Mouse (Mus musculus): ENCODE measurements at regions not wholly inside any gene's neighbourhood (a gene's known extent, or its start where the extent isn't known, plus 50 kb on each side); places are given as distances from the start of the nearest gene placed in this dataset.
A peak's percentile ranks its signal among the peaks of the same experiment; 100 is the strongest.

DNA sequence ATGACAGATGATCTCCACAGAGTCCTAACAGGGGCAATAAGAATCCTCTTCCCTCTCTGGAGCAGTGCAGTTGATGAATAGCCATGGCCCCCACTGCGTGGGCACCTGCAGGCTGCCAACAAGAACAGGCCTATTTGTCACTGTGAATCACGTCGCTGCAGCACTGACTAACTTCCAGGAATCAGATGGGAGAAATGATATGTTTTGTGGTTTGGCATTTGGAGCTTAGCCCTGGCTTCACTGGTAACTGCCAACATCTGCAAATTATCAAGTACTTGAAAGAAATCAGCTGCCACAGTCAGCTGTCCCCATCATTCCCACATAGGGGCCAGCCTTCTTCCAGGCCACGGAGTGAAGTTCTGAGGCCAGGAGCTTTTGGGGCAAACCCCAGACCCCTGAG is 142.8 kb downstream of the Ets2 start:
- DNase-seq (ENCODE audit: low read depth, low spot score): peak; percentile 83

DNA sequence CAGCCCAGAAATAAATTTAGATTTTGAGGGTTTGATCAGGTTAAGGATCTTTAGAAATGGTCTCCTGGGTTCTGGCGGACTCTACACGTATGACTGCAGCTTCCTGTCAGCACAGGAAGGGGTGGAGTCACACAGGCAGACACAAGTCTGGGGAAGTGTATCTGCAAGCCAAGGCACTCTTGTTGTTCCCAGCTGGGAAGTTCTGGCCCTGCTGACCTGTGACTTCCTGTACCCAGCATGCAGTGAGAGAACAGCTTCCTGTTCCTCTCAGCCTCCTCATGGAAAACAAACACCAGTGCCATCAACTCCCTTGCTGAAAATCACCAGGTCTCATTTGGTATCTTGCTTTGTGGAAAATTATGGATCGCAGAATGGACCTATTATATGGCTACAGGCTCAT is 140.9 kb downstream of the Ets2 start:
- DNase-seq (ENCODE audit: low read depth, low spot score): no peak

DNA sequence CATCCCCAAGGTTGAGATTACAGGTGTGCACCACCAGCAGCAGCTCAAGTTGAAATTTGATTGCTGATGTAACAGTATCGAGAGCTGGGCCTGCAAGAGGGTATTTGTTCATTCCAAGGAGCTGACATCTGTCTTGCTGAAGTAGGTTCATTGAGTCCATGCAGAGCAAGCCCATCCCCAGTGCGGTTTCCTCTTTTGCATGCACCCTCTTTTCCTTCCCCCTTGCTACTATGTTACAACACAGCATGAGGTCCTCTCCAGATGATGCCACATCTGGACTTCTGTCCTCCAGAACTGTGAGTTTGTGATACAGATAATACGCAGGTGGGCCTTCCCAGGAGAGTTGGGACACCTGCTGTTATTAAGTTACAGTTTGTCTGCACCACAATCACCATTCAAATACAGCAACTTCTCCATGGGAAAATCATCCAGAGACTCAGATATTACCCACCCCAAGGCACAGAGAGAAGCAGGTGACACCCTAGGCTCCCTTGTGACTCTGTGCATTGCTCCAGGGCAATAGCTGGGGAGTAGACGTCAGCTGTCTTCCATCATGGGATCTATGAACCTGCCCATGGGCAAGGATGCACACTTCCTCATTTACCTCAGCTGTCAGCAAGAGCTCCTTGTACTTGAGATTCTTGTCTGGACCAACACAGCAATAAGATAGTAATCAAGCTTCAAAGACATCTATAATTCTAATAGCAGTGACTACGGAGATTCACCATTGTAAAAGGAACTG is 137.8 kb downstream of the Ets2 start:
- DNase-seq (ENCODE audit: low read depth, low spot score): no peak

DNA sequence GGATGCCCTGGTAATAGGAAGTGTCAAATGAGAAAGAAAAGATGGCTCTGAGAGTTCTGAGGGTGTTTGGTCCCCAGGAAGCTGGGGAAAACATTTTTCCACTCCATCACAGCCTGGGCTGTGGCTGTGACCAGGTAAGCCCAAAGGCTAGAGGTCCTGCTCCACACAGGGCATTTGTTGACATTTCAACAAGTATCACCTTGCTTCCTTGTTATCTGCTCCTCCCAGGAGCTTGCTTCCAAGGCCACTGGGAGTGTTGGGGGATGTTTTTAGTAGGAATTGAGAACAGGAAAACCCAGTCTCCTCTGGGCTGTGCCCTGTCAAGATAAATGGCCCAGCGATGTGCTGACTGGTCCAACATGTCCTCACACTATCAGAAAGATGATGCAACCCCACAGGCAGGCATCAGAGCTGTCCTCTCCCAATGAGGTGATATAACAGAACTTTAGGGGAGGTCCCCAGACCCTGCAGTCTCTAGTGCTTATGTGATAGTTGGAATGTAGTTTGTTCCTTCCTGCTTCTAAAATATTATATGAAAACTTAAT is 137.1 kb downstream of the Ets2 start:
- no peak for DNase-seq (ENCODE audit: low read depth, low spot score)

DNA sequence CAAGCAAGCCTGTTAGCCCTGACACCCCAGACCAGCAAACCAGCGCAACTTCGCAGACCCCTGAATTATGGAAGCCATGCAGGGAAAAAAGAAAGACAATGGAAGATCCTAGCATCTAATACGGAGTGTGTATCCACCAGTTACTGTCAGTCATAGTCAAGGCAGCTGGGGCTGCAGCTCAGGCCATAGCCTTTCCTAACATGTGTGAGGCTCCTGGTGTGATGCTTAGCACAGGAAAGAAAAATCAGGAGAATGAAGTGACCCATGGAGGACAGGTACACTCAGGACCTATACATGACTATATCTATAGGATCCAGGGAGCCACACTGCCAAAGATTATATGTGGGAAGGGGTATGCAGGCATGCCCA is 136.6 kb downstream of the Ets2 start:
- DNase-seq (ENCODE audit: low read depth, low spot score): no peak

DNA sequence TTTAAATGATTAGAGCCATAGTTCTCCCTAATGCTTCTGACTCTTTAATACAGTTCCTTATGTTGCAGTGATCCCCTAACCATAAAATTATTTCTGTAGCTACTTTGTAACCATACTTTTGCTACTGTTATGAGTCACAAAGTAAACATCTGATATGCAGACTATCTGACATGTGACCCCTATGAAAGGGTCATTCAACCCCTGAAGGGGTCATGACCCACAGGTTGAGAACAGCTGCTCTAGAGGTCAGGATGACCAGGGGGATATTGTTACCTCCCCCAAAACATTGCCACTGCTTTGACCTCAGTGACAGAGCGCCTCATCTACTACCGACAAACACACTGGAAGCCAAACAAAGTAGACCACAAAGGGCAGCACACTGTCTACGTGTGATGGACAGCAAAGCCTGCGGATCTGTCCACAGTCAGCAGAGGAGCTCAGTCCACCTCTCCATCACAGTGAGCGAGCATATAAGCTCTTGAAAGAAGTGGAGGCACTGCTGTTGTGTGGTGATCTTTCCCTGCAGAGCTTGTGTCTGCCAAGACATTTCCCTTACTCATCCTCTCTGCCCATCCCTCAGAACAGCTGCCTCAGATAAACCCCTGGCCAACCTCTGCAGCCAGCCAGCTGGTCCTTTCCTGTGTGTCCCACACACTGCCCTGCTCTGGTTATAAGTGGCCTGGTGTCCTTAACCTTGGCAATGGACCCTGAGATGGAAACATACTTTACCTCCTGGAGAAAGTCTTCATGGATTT is 136.0 kb downstream of the Ets2 start:
- DNase-seq (ENCODE audit: low read depth, low spot score): no peak

DNA sequence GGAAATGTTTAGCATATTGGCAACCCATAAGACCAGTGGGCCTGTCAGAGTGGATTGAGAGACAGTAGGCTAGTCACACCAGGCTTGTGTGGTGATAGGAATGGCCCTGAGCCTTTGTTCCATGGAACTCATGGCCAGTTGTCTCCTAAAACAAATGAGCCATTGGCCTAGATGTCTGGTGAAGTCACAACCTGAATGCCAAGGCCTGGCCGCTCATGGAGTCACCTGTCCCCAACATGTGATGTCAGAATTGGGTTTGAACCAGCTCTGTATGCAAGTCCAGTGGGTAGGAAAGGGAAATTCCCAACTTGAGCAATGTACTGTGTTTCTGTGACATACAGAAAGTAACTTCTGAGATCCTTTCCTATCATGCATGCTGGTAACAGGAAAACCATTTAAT is 134.1 kb downstream of the Ets2 start:
- DNase-seq (ENCODE audit: low read depth, low spot score): no peak

DNA sequence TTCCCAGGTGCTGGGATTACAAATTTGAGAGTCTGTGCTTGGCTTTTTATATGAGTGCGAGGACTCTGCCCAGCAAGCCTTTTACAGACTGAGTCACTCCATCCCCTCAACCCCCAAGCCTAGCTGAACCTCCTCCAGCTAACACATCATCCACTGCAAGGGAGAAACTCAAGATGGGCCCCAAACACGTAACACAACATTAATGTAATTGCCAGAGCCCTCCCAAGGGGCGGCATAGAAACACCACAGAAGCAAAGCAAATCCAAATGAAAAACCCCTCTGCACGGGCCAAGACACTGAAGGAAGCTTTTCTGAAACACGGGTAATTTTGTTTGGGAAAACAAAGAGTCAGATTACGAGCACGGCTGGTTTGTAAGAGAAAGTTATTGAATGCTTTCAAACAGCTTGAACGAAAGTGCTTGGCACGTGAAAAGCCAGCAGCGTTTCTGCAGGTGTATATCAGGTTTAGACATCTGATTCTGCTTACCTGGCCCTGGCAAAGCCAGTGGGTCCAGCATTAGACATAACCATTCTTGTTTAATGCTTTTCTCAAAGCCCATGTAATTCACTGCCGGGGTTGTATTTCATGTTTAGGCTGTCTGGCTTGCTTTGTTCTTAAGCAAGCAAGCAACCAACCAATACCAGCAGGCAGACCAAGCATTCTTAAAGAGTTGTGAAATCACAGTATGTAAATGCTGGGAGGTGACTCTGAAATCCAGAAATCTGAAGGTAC is 132.8 kb downstream of the Ets2 start:
- DNase-seq (ENCODE audit: low read depth, low spot score): peak; percentile 60

DNA sequence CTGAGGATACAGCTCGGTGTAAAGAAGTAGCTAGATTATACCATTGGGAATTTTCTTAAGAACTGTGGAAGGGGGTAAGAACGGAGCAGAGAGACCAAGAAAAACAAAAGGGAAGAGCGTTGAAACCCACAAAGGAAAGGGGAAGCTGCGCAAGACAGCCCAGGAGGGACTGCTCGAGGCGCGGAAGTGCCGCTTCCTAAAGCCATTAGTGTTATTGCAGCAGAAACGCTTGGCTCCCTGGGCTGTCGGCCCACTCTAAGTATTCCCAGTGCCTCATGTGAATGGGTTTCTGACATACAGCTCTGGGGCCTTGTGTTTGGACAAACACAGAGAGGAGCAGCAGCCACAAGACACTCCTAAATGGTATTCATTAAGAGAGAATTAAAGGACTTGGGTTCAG is 131.6 kb downstream of the Ets2 start:
- DNase-seq (ENCODE audit: low read depth, low spot score): no peak

DNA sequence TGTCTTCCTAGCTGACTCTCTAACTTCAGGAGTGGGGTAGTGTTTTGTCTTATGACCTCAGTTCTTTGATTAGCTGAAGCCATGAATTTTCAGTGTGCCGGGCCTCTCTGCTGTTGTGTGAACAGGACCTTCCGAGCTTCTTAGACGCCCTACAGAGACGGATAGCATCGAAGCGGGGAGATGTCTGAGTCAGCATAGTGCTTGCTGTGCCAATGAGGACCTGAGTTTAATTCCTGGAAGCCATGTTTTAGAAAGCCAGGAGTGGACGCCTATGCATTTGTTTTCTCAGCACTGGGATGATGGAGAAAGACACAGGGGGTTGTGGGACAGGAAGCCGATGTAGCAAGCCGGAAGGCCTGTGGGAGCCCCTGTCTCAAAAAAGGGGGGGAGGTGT is 130.5 kb downstream of the Ets2 start:
- no peak for DNase-seq (ENCODE audit: low read depth, low spot score)

DNA sequence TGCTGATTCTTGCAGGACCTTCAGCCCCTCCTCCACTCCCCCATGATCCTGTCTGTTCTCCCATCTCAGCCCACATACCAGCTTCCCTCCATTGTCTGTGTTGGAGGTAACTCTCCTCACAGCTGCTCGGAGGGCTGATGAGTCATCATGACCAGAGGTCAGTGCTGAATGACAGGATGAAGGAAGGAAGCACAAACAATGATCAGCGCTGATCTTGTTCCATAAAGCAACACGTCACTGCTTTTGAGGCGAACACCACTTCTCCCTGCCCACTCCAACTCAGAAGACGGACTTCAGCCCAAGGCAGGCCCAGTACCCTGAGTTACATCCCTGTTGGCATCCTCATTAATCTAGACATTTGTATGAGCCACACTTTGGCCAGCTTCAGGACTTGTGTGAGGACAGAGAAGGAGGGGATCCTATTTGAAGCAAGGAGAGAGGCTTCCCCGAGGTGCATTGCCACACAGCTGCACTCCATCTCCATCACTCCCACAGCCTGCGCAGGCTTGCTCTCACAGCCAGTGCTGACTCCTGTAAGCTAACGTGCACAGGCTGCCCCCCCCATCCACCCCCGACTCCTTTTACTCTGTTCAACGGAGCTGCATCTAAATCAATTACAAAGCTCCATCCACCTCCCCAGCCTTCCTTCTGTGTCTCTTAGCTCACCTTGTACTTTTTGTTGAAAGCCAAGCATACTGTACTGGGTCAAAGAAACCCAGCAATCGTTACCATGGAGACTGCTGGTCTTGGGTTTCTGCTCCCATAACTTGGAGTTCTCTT is 129.9 kb downstream of the Ets2 start:
- no peak for DNase-seq (ENCODE audit: low read depth, low spot score)

DNA sequence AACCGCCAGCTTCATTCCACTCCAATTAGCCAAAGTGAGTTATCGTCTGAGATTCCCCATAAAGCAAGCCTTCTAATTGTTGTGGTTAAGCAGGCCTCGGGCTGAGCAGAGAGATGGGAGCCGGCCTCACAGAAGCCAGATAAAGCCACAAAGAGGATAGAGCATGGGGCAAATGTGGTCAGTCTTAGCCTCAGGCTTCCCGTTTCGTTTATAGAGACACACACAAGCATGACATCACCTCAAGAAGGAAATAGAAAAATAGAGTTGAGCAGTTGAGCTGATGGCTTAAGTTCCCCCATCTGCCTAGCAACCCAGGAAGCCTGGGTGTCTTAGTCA is 125.5 kb downstream of the Ets2 start:
- DNase-seq (ENCODE audit: low read depth, low spot score): no peak

DNA sequence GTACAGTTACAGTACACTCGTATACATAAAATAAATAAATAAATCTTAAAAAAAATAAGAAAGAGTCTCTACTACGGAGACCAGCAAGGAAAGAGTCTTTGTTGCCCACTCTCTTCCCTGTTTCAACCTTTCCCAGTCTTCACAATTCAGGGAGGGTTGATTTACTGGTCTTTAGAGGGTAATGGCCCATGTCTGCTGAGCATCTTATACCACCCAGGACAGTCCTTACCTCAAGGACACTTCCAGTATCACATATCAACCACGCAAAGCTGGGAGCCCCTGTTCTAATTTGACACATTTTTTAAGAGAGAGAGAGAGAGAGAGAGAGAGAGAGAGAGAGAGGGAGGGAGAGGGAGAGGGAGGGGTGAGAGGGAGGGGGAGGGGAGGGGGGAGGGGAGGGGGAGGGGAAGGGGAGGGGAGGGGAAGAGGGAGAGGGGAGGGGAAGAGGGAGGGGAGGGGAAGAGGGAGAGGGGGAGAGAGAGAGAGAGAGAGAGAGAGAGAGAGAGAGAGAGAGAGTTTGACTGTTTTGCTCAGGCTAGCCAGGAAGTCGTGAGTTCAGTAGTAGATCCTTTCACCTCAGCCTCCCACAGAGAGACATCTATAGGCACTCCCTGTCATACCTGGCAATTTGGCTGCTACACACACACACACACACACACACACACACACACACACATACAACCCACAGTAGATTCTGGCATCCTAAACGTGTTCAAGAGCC is 125.0 kb downstream of the Ets2 start:
- DNase-seq (ENCODE audit: low read depth, low spot score): no peak

DNA sequence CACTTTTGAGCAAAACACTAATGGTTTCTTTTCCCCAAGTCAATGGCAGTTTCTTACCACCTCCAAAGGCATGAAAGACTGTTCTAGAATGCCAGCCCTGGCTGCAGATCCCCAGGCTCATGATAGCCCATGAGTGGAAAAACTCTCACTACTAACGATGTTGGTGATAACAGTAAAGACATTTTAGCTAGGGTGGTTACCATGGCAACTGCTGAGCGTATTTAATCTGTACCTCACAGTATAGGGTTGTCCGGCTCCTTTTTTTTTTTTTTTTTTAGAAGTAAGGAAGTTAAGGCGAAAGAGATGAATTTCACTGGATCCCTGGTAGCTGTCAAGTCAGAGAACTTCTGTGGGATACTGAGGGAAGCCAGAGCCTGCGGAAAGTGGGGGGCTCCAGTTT is 123.8 kb downstream of the Ets2 start:
- DNase-seq (ENCODE audit: low read depth, low spot score): peak; percentile 54

DNA sequence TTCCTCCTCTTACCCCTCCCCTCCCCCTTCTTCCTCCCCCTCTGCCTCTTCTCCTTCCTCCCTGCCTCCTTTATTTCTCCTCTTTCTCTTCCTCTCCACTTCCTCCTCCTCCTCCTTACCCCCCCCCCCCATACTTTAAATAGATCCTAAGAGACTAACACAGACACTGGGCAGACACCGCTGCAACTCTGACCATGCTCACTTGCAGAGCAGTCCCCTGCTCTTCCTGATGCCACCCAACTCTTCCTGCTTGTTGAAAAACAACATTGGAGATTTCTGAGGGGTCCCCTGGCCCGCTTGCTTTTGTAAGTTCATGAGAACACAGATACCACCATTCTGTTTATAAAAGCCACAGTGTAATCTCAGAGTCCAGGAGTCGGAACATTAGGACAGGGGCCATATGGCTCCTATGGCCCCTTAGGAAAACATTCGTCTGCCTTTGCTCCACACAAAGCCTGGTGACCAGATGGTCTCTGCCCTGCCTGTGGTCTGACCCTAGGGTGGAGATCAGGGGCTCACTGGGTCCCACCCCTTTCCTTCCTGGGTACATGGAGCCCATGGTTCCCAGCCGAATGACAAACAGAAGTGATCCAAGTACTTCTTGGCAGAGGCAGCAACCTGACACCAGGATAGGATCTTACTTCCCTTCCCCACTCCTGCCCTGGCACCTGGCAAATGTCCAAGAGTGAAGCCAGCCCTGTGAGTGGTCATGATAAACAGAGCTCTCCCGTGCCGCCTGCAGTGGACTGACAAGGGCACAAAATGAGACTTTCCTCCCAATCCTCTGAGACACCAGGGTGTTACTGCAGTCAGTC is 123.1 kb downstream of the Ets2 start:
- DNase-seq (ENCODE audit: low read depth, low spot score): peak; percentile 62

DNA sequence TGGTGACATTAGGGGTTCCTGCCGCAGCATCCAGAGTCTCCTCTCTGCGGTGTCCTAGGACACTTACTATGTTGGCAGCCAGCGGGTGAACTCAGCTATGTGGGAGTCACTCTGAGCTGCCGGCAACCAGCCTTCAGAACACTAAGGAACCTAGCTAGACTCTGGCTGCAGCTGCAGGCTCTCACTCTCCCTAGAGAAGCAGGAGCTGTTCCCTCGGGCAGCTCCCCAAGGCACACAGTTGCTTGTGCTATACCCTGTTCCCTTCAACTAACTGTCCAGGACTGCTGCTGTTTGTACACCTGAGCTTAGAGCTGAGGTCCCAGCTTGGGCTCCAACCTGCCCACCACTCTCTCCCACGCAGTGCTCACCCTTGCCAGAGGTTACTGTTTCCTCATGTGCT is 121.9 kb downstream of the Ets2 start:
- DNase-seq (ENCODE audit: low read depth, low spot score): no peak

DNA sequence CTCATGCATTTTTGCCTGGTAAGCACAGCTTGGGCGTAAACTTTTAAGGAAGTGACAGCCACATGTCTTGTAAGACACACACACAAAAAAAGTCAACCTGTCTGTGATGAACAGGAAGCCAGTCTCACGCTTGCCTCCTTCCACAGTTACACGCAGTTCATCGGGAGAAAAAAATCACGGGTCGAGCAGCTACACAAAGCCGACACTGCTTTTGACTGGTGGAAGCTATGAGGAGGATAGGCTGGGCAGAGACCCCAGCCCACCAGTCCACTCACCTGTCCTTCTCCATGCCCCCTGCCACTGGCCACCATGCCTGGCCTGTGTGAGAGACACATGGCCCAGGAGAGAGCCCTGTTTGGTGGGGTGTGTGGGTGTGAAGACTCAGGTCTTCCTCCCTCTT is 119.2 kb downstream of the Ets2 start:
- DNase-seq (ENCODE audit: low read depth, low spot score): no peak

DNA sequence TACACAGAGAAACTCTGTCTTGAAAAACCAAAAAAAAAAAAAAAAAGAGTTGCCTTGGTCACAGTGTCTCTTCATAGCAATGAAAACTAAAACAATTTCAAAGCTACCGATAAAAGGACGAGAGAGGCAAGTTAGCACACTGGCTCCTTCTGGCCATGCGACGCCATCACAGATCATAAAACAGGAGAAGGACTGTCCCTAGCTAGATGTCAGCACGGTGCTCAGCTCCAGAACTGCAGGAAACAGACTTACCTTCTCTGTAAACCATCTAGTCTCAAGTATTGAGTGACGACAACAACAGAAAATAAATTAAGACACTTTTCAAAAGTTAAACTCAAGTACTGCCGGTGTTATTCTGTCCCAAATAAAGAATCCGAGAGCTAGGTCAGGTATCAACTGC is 118.7 kb downstream of the Ets2 start:
- DNase-seq (ENCODE audit: low read depth, low spot score): no peak

DNA sequence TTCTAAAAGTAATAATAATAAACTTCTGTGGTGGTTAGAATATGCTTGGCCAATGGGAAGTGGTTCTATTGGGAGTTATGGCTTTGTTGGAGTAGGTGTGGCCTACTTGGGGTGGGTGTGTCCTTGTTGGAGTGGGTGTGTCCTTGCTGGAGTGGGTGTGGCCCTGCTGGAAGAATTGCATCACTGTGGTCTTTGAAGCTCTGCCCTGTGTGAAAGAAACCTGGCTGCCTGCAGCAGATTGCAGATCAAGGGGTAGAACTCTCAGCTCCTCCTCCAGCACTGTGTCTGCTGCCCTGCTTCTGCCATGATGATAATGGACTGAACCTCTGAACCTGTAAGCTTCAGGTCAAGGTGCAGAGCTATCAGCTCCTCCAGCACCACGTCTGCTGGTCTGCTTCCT is 118.1 kb downstream of the Ets2 start:
- DNase-seq (ENCODE audit: low read depth, low spot score): no peak

DNA sequence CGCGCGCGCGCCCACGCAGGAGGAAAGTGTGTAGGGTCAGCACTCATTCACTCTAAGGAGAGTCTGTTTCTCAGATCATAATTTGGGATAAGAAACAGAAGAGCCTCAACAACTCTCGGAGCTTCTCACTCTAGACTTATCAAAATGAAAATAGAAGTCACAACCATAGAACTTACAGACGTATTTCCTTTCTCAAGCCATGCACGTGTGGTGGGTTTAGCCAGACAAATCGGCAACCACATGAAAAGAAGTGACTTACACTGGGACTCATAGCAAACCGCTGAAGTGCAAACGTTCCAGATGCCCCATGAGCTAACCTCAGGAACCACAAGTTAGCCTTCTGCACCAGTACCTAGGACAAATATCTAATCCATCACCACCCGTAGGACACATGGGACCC is 114.1 kb downstream of the Ets2 start:
- DNase-seq (ENCODE audit: low read depth, low spot score): no peak

Measured in forelimb bud, embryonic 11.5 days (tissue).